Mouse (Mus musculus) erythroid progenitor cell, adult 5-6 weeks (primary cell): ENCODE measurements around the gene Hsd3b1. TPM values are rescaled to one million over a fixed set of nuclear protein-coding genes. Genes with fewer than 3 reads are reported as not detected.
"Not testable (repeated sequence)": the region's sequence is repeated elsewhere in the genome, so short reads cannot be mapped to it uniquely, and the experiment has no call there.

Experiments
- ATAC-seq: replicated peaks from 2 replicates; pipeline ENCODE4 v1.8.0; 2016; ENCODE audit warnings: moderate number of reproducible peaks, mild to moderate bottlenecking, moderate TSS enrichment, inconsistent platforms; ENCODE audit not compliant: poor library complexity, low FRiP score, severe bottlenecking
- total RNA-seq, 2 experiments: library from RNA; stranded (forward) in 1 of 2; stranded (reverse) in 1 of 2; fragments of 150-400 nt in 1 of 2; fragments of 186-747, 209-891 nt in 1 of 2; gene quantifications; 2 replicates each; pipeline versions ENCODE4 v1.2.3 to v1.2.4; 2015 to 2017; ENCODE audit warnings: low replicate concordance in 2 of 2

Hsd3b1 gene
- total RNA-seq, 2 experiments from 2014 or later: not detected

DNA sequence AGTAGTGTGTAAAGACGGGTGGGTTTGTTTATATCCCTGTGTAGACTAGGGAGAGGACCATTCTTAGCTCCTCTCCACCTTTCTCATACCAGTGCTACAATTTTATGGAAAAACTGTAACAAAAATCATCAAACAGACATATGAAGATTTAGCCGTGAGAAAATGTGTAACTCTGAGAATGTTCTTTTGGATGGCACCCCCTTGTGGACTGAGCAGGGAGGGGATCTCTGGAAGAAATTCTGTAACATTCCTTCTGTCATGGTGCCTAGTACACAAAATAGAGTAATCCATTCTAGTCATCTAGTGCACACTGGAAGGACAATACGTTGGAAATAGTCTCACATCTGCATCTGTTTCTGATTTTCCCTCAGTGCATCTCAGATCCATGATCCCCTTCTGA is 54.6 kb downstream of the Hsd3b1 start:
- not testable (repeated sequence) for ATAC-seq

Other genes starting within 250 kb of the Hsd3b1 start
- not detected in 2 replicates for gene Hsd3b5, start 229.5 kb downstream of the Hsd3b1 start, total RNA-seq (2015; ENCODE audit: low replicate concordance)
- gene Hsd3b5, start 229.5 kb downstream of the Hsd3b1 start, total RNA-seq (2017; ENCODE audit: low replicate concordance): not detected in 2 replicates
- not detected in 2 replicates for gene Hsd3b2, start 135.3 kb downstream of the Hsd3b1 start, total RNA-seq (2015; ENCODE audit: low replicate concordance)
- gene Hsd3b2, start 135.3 kb downstream of the Hsd3b1 start, total RNA-seq (2017; ENCODE audit: low replicate concordance): not detected in 2 replicates
- gene Hsd3b3, start 96.7 kb downstream of the Hsd3b1 start, total RNA-seq (2015; ENCODE audit: low replicate concordance): not detected in 2 replicates
- gene Hsd3b3, start 96.7 kb downstream of the Hsd3b1 start, total RNA-seq (2017; ENCODE audit: low replicate concordance): not detected in 2 replicates
- not detected in 2 replicates for gene Hsd3b6, start 45.4 kb downstream of the Hsd3b1 start, total RNA-seq (2015; ENCODE audit: low replicate concordance)
- not detected in 2 replicates for gene Hsd3b6, start 45.4 kb downstream of the Hsd3b1 start, total RNA-seq (2017; ENCODE audit: low replicate concordance)
- gene Hao2, start 33.4 kb upstream of the Hsd3b1 start, total RNA-seq (2015; ENCODE audit: low replicate concordance): not detected in 2 replicates
- gene Hao2, start 33.4 kb upstream of the Hsd3b1 start, total RNA-seq (2017; ENCODE audit: low replicate concordance): not detected in 2 replicates